Mouse (Mus musculus) forebrain, embryonic 15.5 days (tissue): ENCODE measurements around the gene Hpse2. TPM values are rescaled to one million over a fixed set of nuclear protein-coding genes. Genes with fewer than 3 reads are reported as not detected.

Experiments used
- ATAC-seq: fragments of 200-750 bp; cut with Nextera tagmentation; replicated peaks from 2 replicates; pipeline ENCODE4 v1.8.0; 2017; ENCODE audit warnings: mild to moderate bottlenecking, moderate TSS enrichment, moderate library complexity
- H3K27ac ChIP-seq: fragments of 300-500 bp; sonication (generic); replicated peaks from 2 replicates; pipeline ENCODE4 v1.5.1; 2015; ENCODE audit warnings: mild to moderate bottlenecking, inconsistent platforms
- H3K27me3 ChIP-seq: fragments of 300-500 bp; sonication (generic); 2 replicates; pipeline ENCODE4 v1.6.1; 2015; ENCODE audit warnings: inconsistent platforms
- H3K36me3 ChIP-seq: fragments of 300-500 bp; sonication (generic); 2 replicates; pipeline ENCODE4 v1.6.1; 2015; ENCODE audit warnings: mild to moderate bottlenecking, inconsistent platforms
- H3K4me1 ChIP-seq: fragments of 300-500 bp; sonication (generic); 2 replicates; pipeline ENCODE4 v1.6.1; 2015; ENCODE audit warnings: inconsistent platforms
- H3K4me2 ChIP-seq: fragments of 300-500 bp; sonication (generic); replicated peaks from 2 replicates; pipeline ENCODE4 v1.6.1; 2015; ENCODE audit warnings: mild to moderate bottlenecking, inconsistent platforms
- H3K4me3 ChIP-seq: fragments of 300-500 bp; sonication (generic); 2 replicates; pipeline ENCODE4 v1.5.1; 2015; ENCODE audit warnings: mild to moderate bottlenecking, inconsistent platforms
- H3K9ac ChIP-seq: fragments of 300-500 bp; sonication (generic); replicated peaks from 2 replicates; pipeline ENCODE4 v1.6.1; 2015; ENCODE audit warnings: mild to moderate bottlenecking, inconsistent platforms
- H3K9me3 ChIP-seq: fragments of 300-500 bp; sonication (generic); 2 replicates; pipeline ENCODE4 v1.6.1; 2016; ENCODE audit warnings: inconsistent platforms
- WGBS: fragments of 180-500 bp; shearing (Covaris S2); methylation state at CpG from one replicate; pipeline ENCODE4 v1.1.7; 2015; ENCODE audit warnings: mixed read lengths; 5-methylcytosine and 5-hydroxymethylcytosine counted together
- polyA plus RNA-seq: library from polyadenylated mRNA; unstranded; fragments of >200 nt; fragmentation: Nextera tagmentation; extraction: Ambion mirVana; gene quantifications from 2 replicates; pipeline ENCODE4 v1.2.1, GENCODE M21; 2015

Hpse2 gene
- polyA plus RNA-seq, 1 experiment from 2014 or later, result 0.22 TPM

GRCm38 (mm10) chr19:43146820-43147219, 241.3 kb downstream of the Hpse2 start:
- Histone ChIP-seq H3K36me3 (no peaks in the 10 kb centered on the region), H3K27me3 (no peaks in the 10 kb centered on the region), H3K4me2 (no peak overlapping the region), H3K4me3 (no peak overlapping the region), H3K27ac (no peak overlapping the region), H3K9ac (no peak overlapping the region), H3K4me1 (no peaks in the 10 kb centered on the region), H3K9me3 (no peaks in the 10 kb centered on the region)
- ATAC-seq, result no peak
- WGBS, result 72% methylated on average over 7 of the region's 7 CpGs

- Histone ChIP-seq H3K4me3 (no peak overlapping the region), H3K4me2 (no peak overlapping the region), H3K27me3 (no peaks in the 10 kb centered on the region), H3K27ac (no peak overlapping the region), H3K9ac (no peak overlapping the region), H3K36me3 (no peaks in the 10 kb centered on the region), H3K9me3 (no peaks in the 10 kb centered on the region), H3K4me1 (no peaks in the 10 kb centered on the region)
- 85% methylated on average over 3 of the region's 3 CpGs for WGBS
- no peak for ATAC-seq
Measured at GRCm38 (mm10) chr19:43141646-43142045, 246.5 kb downstream of the Hpse2 start.

- no peaks in the 10 kb centered on the region for H3K36me3 ChIP-seq
- H3K9ac ChIP-seq, result no peak overlapping the region
- H3K4me1 ChIP-seq, result no peaks in the 10 kb centered on the region
- no peaks in the 10 kb centered on the region for H3K9me3 ChIP-seq
- no peak for ATAC-seq
- no peak overlapping the region for H3K27ac ChIP-seq
- H3K4me2 ChIP-seq, result no peak overlapping the region
- H3K27me3 ChIP-seq, result no peaks in the 10 kb centered on the region
- H3K4me3 ChIP-seq, result no peak overlapping the region
- 92% methylated on average over 4 of the region's 4 CpGs for whole genome bisulfite sequencing
Measured at GRCm38 (mm10) chr19:43109796-43110195, 278.4 kb downstream of the Hpse2 start.

GRCm38 (mm10) chr19:43096915-43097314, 291.2 kb downstream of the Hpse2 start:
- H3K4me3 ChIP-seq, result no peak overlapping the region
- H3K36me3 ChIP-seq, result no peaks in the 10 kb centered on the region
- H3K27ac ChIP-seq, result no peak overlapping the region
- WGBS, result 91% methylated on average over 2 of the region's 2 CpGs
- no peak overlapping the region for H3K9ac ChIP-seq
- no peak for ATAC-seq
- H3K27me3 ChIP-seq, result no peaks in the 10 kb centered on the region
- H3K4me1 ChIP-seq, result no peaks in the 10 kb centered on the region
- no peak overlapping the region for H3K4me2 ChIP-seq
- H3K9me3 ChIP-seq, result no peaks in the 10 kb centered on the region

GRCm38 (mm10) chr19:43087216-43087615, 300.9 kb downstream of the Hpse2 start:
- Histone ChIP-seq H3K27me3 (no peaks in the 10 kb centered on the region), H3K4me1 (no peaks in the 10 kb centered on the region), H3K9ac (no peak overlapping the region), H3K9me3 (no peaks in the 10 kb centered on the region), H3K27ac (no peak overlapping the region), H3K36me3 (no peaks in the 10 kb centered on the region), H3K4me2 (no peak overlapping the region), H3K4me3 (no peak overlapping the region)
- WGBS, result 92% methylated on average over 3 of the region's 3 CpGs
- ATAC-seq, result no peak

DNA sequence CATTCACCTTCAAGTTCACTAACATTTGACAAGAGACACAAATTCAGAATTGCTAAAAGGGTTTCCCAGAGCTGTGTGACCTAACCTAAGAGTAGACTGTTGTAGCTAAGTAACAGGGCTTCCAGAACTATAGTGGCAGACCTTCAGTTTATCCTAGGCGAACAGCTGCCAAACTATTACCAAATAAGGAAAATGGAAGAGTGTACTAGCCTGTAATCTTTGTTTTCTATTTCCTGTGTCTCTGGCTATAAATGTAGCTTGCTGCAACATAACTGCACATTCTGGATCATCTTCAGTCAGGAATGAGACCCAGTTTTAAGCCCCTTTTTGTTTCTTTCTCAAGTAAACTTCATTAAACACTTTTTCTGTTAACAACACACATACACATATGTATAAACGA, 324.0 kb downstream of the Hpse2 start:
- no peak overlapping the region for H3K9ac ChIP-seq
- H3K4me2 ChIP-seq, result no peak overlapping the region
- 0 out of 2 replicates have a peak, but pooled peaks cover 3% of the 10 kb centered on the region for H3K4me1 ChIP-seq
- no peak overlapping the region for H3K4me3 ChIP-seq
- no peaks in the 10 kb centered on the region for H3K9me3 ChIP-seq
- H3K36me3 ChIP-seq, result no peaks in the 10 kb centered on the region
- 75% methylated on average over 2 of the region's 2 CpGs for WGBS
- no peak for ATAC-seq
- no peak overlapping the region for H3K27ac ChIP-seq
- no peaks in the 10 kb centered on the region for H3K27me3 ChIP-seq

DNA sequence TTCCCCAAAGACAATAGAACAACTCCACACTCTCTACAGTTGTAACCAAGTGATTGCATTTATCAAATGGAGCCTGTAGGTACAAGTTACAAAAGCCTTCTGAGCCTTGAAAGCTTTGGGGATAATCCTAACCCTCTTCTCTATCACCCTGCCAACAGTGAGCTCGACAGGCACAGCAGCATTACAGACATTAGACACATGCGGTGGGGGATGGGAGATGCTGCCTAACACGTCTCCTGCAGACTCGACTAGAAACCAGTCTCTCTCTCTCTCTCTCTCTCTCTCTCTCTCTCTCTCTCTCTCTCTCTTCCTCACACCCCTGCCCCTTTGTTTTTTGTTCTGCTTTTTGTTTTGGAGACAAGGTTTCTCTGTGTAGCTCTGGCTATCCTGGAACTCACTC, 343.6 kb downstream of the Hpse2 start:
- Histone ChIP-seq H3K4me3 (no peak overlapping the region), H3K4me1 (0 out of 2 replicates have a peak, but pooled peaks cover 3% of the 10 kb centered on the region), H3K27me3 (no peaks in the 10 kb centered on the region), H3K4me2 (no peak overlapping the region), H3K9ac (no peak overlapping the region), H3K27ac (no peak overlapping the region), H3K9me3 (no peaks in the 10 kb centered on the region), H3K36me3 (no peaks in the 10 kb centered on the region)
- no peak for ATAC-seq
- WGBS, result 27% methylated on average over 4 of the region's 4 CpGs

GRCm38 (mm10) chr19:43042721-43043120, 345.4 kb downstream of the Hpse2 start:
- no peaks in the 10 kb centered on the region for H3K9me3 ChIP-seq
- H3K9ac ChIP-seq, result no peak overlapping the region
- WGBS, result 87% methylated on average over 2 of the region's 2 CpGs
- no peak overlapping the region for H3K27ac ChIP-seq
- H3K4me3 ChIP-seq, result no peak overlapping the region
- 0 out of 2 replicates have a peak, but pooled peaks cover 3% of the 10 kb centered on the region for H3K4me1 ChIP-seq
- H3K36me3 ChIP-seq, result no peaks in the 10 kb centered on the region
- no peak overlapping the region for H3K4me2 ChIP-seq
- ATAC-seq, result no peak
- no peaks in the 10 kb centered on the region for H3K27me3 ChIP-seq

GRCm38 (mm10) chr19:43042211-43042610, 345.9 kb downstream of the Hpse2 start:
- Histone ChIP-seq H3K9me3 (no peaks in the 10 kb centered on the region), H3K4me1 (0 out of 2 replicates have a peak, but pooled peaks cover 3% of the 10 kb centered on the region), H3K27ac (no peak overlapping the region), H3K9ac (no peak overlapping the region), H3K4me2 (no peak overlapping the region), H3K27me3 (no peaks in the 10 kb centered on the region), H3K36me3 (no peaks in the 10 kb centered on the region), H3K4me3 (no peak overlapping the region)
- 81% methylated on average over 2 of the region's 2 CpGs for WGBS
- ATAC-seq, result no peak

DNA sequence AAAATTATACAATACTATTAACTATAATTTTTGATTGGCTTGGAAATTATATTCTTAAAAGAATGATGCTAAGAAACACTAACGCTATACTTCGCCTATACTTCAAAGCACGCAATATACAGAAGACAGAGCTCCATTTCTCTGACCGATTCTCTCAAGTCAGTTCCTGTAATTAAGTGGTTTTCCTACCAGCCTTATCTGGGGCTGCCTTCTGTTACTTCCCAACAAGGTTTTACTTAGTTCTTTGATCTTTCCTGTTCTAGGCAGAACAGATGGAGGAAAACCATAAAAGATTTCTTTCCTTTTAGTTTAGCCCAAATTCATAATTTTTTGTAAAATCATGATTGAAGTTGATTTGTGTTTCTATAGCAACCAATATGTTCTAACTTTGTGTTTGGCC, 351.8 kb downstream of the Hpse2 start:
- H3K36me3 ChIP-seq, result no peaks in the 10 kb centered on the region
- H3K9me3 ChIP-seq, result no peaks in the 10 kb centered on the region
- no peak overlapping the region for H3K9ac ChIP-seq
- H3K4me1 ChIP-seq, result no peaks in the 10 kb centered on the region
- H3K27ac ChIP-seq, result no peak overlapping the region
- H3K27me3 ChIP-seq, result no peaks in the 10 kb centered on the region
- no peak for ATAC-seq
- WGBS, result 96% methylated on average over 4 of the region's 4 CpGs
- H3K4me3 ChIP-seq, result no peak overlapping the region
- no peak overlapping the region for H3K4me2 ChIP-seq

GRCm38 (mm10) chr19:43027305-43027704, 360.9 kb downstream of the Hpse2 start:
- H3K27me3 ChIP-seq, result no peaks in the 10 kb centered on the region
- no peak overlapping the region for H3K4me2 ChIP-seq
- H3K36me3 ChIP-seq, result no peaks in the 10 kb centered on the region
- no peaks in the 10 kb centered on the region for H3K9me3 ChIP-seq
- no peak overlapping the region for H3K9ac ChIP-seq
- H3K4me3 ChIP-seq, result no peak overlapping the region
- ATAC-seq, result peak; percentile 35; the same call in 1 of the 2 replicates
- no peaks in the 10 kb centered on the region for H3K4me1 ChIP-seq
- 34% methylated on average over 4 of the region's 4 CpGs for WGBS
- H3K27ac ChIP-seq, result no peak overlapping the region

GRCm38 (mm10) chr19:43022611-43023173, 365.5 kb downstream of the Hpse2 start:
- no peak for ATAC-seq
- Histone ChIP-seq H3K4me1 (0 out of 2 replicates have a peak, but pooled peaks cover 3% of the 10 kb centered on the region), H3K9me3 (no peaks in the 10 kb centered on the region), H3K9ac (no peak overlapping the region), H3K4me2 (no peak overlapping the region), H3K27ac (no peak overlapping the region), H3K36me3 (no peaks in the 10 kb centered on the region), H3K27me3 (no peaks in the 10 kb centered on the region), H3K4me3 (no peak overlapping the region)
- WGBS, result 87% methylated on average over 3 of the region's 3 CpGs

DNA sequence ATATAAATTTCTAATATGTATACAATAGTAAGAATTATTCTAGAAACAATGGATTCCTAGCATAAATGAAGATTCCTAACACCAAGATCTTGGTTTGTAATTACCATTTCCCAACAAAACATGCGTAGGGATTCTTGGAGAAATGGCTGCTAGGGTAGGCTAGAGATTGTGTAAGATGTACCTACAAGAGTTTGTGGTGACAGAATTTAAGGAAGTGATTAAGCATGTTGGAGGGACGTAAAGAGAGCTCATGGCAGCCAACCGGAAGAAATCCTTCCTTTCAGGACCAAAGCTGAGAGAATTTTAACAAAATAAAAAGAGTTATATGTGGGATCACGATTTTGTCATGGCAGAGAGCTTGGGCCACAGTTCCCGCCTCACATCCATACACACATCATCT, 369.4 kb downstream of the Hpse2 start:
- ATAC-seq, result no peak
- 81% methylated on average over 5 of the region's 5 CpGs for WGBS
- H3K9ac ChIP-seq, result no peak overlapping the region

More for the DNA sequence above, 369.4 kb downstream of the Hpse2 start:
- Histone ChIP-seq H3K9me3 (no peaks in the 10 kb centered on the region), H3K4me2 (no peak overlapping the region), H3K27ac (no peak overlapping the region), H3K4me3 (no peak overlapping the region), H3K27me3 (no peaks in the 10 kb centered on the region), H3K36me3 (no peaks in the 10 kb centered on the region), H3K4me1 (0 out of 2 replicates have a peak, but pooled peaks cover 8% of the 10 kb centered on the region)
